Mouse (Mus musculus) MEL (cell line): ENCODE data around the gene Gm10037. TPM values are rescaled to one million over a fixed set of nuclear protein-coding genes. Genes with fewer than 3 reads are reported as not detected.

Experiments
- DNase-seq: peaks from one replicate; pipeline ENCODE4 v3.0.0; 2011; ENCODE audit warnings: low read depth, low spot score
- H3K27ac ChIP-seq: 2 replicates; pipeline ENCODE4 v1.5.1; 2012; ENCODE audit warnings: low read depth, mild to moderate bottlenecking, control low read depth, low read length, moderate library complexity; ENCODE audit not compliant: control insufficient read depth
- H3K27me3 ChIP-seq, 2 experiments: fragments of 150-350 bp in 1 of 2; sonication (generic) in 1 of 2; 2 replicates each; pipeline ENCODE4 v1.6.1; 2012; ENCODE audit warnings: low read length in 2 of 2, mild to moderate bottlenecking in 2 of 2, improper control_type of control experiment in 1 of 2, moderate library complexity in 1 of 2; ENCODE audit not compliant: insufficient read depth in 2 of 2, control insufficient read depth in 1 of 2
- H3K36me3 ChIP-seq, 2 experiments: 2 replicates each; pipeline ENCODE4 v1.6.1; 2012 to 2014; ENCODE audit warnings: low read length in 2 of 2, improper control_type of control experiment in 1 of 2, inconsistent platforms in 1 of 2, mild to moderate bottlenecking in 1 of 2; ENCODE audit not compliant: insufficient read depth in 2 of 2, control insufficient read depth in 1 of 2
- H3K4me1 ChIP-seq, 2 experiments: fragments of 150-350 bp in 1 of 2; sonication (generic) in 1 of 2; 2 replicates each; pipeline ENCODE4 v1.6.1; 2012; ENCODE audit warnings: low read length in 2 of 2, improper control_type of control experiment in 1 of 2, mild to moderate bottlenecking in 1 of 2; ENCODE audit not compliant: insufficient read depth in 2 of 2, control insufficient read depth in 1 of 2
- H3K4me3 ChIP-seq, 2 experiments: fragments of 150-350 bp in 1 of 2; sonication (generic) in 1 of 2; 2 replicates each; pipeline ENCODE4 v1.5.1; 2012; ENCODE audit warnings: low read depth in 2 of 2, low read length in 2 of 2, mild to moderate bottlenecking in 2 of 2, moderate library complexity in 2 of 2, control low read depth in 1 of 2, improper control_type of control experiment in 1 of 2; ENCODE audit not compliant: control insufficient read depth in 1 of 2, insufficient read depth in 1 of 2
- H3K79me2 ChIP-seq: 2 replicates; pipeline ENCODE4 v1.6.1; 2012; ENCODE audit warnings: mild to moderate bottlenecking, low read length, moderate library complexity; ENCODE audit not compliant: control insufficient read depth, poor library complexity, insufficient read depth
- H3K9ac ChIP-seq: 2 replicates; pipeline ENCODE4 v1.6.1; 2012; ENCODE audit warnings: low read depth, mild to moderate bottlenecking, control low read depth, low read length, moderate library complexity; ENCODE audit not compliant: control insufficient read depth, poor library complexity, severe bottlenecking
- H3K9me3 ChIP-seq: fragments of 150-350 bp; sonication (generic); replicated peaks from 2 replicates; pipeline ENCODE4 v1.6.1; 2012; ENCODE audit warnings: mild to moderate bottlenecking, low read length, improper control_type of control experiment, moderate library complexity; ENCODE audit not compliant: insufficient read depth
- ELF1 ChIP-seq: IDR thresholded peaks from 2 replicates; pipeline ENCODE4 v1.6.1; 2014; ENCODE audit warnings: low read depth, mild to moderate bottlenecking, inconsistent platforms, low read length, improper control_type of control experiment, moderate library complexity
- EP300 ChIP-seq, 2 experiments: IDR thresholded peaks; 2 replicates each; pipeline ENCODE4 v1.6.1; 2011; ENCODE audit warnings: improper control_type of control experiment in 2 of 2, low read length in 2 of 2, low read depth in 1 of 2, mild to moderate bottlenecking in 1 of 2
- GABPA ChIP-seq: IDR thresholded peaks from 2 replicates; pipeline ENCODE4 v1.6.1; 2012; ENCODE audit warnings: low read depth, mild to moderate bottlenecking, inconsistent platforms, low read length, improper control_type of control experiment, moderate library complexity
- JUND ChIP-seq: IDR thresholded peaks from 2 replicates; pipeline ENCODE4 v1.6.1; 2011; ENCODE audit warnings: low read depth, mild to moderate bottlenecking, improper control_type of control experiment, low read length
- KAT2A ChIP-seq: conservative IDR thresholded peaks from 2 replicates; pipeline ENCODE4 v1.6.1; 2012; ENCODE audit warnings: low read depth, low read length, improper control_type of control experiment, inconsistent platforms
- MAZ ChIP-seq: IDR thresholded peaks from 2 replicates; pipeline ENCODE4 v1.6.1; 2012; ENCODE audit warnings: low read depth, mild to moderate bottlenecking, inconsistent platforms, low read length, improper control_type of control experiment
- POLR2A ChIP-seq, 2 experiments: IDR thresholded peaks; 2 replicates each; pipeline ENCODE4 v1.6.1; 2011 to 2012; ENCODE audit warnings: low read length in 2 of 2, mild to moderate bottlenecking in 2 of 2, control low read depth in 1 of 2, improper control_type of control experiment in 1 of 2, low read depth in 1 of 2, moderate library complexity in 1 of 2; ENCODE audit not compliant: control insufficient read depth in 1 of 2, insufficient read depth in 1 of 2, poor library complexity in 1 of 2
- POLR2AphosphoS2 ChIP-seq: IDR thresholded peaks from 2 replicates; pipeline ENCODE4 v1.6.1; 2011; ENCODE audit warnings: low read length, improper control_type of control experiment
- POLR2AphosphoS5 ChIP-seq: IDR thresholded peaks from 2 replicates; pipeline ENCODE4 v1.6.1; 2012; ENCODE audit warnings: low read depth, borderline replicate concordance, mild to moderate bottlenecking, inconsistent platforms, low read length, moderate library complexity, mixed read lengths
- SMC3 ChIP-seq: IDR thresholded peaks from 2 replicates; pipeline ENCODE4 v1.6.1; 2011; ENCODE audit warnings: low read depth, low read length, improper control_type of control experiment
- TBP ChIP-seq: IDR thresholded peaks from 2 replicates; pipeline ENCODE4 v1.8.0; 2011; ENCODE audit warnings: low read depth, low read length, improper control_type of control experiment
- ZMIZ1 ChIP-seq: IDR thresholded peaks from 2 replicates; pipeline ENCODE4 v1.6.1; 2012; ENCODE audit warnings: low read depth, mild to moderate bottlenecking, inconsistent platforms, low read length, improper control_type of control experiment, moderate library complexity
- polyA plus RNA-seq, 2 experiments: library from polyadenylated mRNA; stranded (reverse) in 1 of 2; unstranded in 1 of 2; fragments of >175 nt in 1 of 2; fragments of >200 nt in 1 of 2; gene quantifications; 2 replicates each; pipeline versions ENCODE4 v1.2.1 to v1.2.4; 2012; ENCODE audit warnings: low replicate concordance in 2 of 2, low read depth in 1 of 2; ENCODE audit not compliant: insufficient read length in 2 of 2, insufficient read depth in 1 of 2, missing spikeins in 1 of 2
- total RNA-seq: library from RNA; depleted of rRNA; stranded (reverse); fragments of 300-350 nt; gene quantifications from 2 replicates; pipeline ENCODE4 v1.2.3, GENCODE M21; 2012; rRNA removed

The Gm10037 gene
- total and polyA plus RNA-seq, 3 experiments = not detected

GRCm38 (mm10) chr13:67883966-67884365 is 53.1 kb downstream of the Gm10037 start:
- H3K79me2 ChIP-seq = no peaks in the 10 kb centered on the region
- TF ChIP-seq JUND = no peak
- no peak for TF ChIP-seq ELF1
- TF ChIP-seq EP300 (IDR thresholded peaks at IDR 0.05; ENCODE audit: low read depth in 1 of 2, low read length in 2 of 2) = no peak
- no peak for TF ChIP-seq POLR2AphosphoS2
- no peak for TF ChIP-seq POLR2A (IDR thresholded peaks at IDR 0.05; ENCODE audit: control insufficient read depth in 1 of 2, insufficient read depth in 1 of 2, low read depth in 1 of 2, low read length in 2 of 2, poor library complexity in 1 of 2)
- no peak for TF ChIP-seq GABPA
- TF ChIP-seq POLR2AphosphoS5 = no peak
- no peak for TF ChIP-seq ZMIZ1
- no peak for TF ChIP-seq MAZ
- no peak for TF ChIP-seq SMC3
- TF ChIP-seq KAT2A = no peak
- no peak for TF ChIP-seq TBP
- no peak overlapping the region for H3K27ac ChIP-seq
- no peak for DNase-seq
- no peak overlapping the region for H3K4me3 ChIP-seq
- no peaks in the 10 kb centered on the region for H3K9me3 ChIP-seq
- H3K36me3 ChIP-seq = no peaks in the 10 kb centered on the region
- no peak overlapping the region for H3K9ac ChIP-seq
- no peaks in the 10 kb centered on the region for H3K4me1 ChIP-seq
- no peaks in the 10 kb centered on the region for H3K27me3 ChIP-seq

Other genes starting within 250 kb of the Gm10037 start
- 6.0 and 7.0 TPM in 2 replicates for gene Zfp729b, start 221.4 kb upstream of the Gm10037 start, total RNA-seq
- gene Zfp729b, start 221.4 kb upstream of the Gm10037 start, polyA plus RNA-seq = 1 to 10 TPM in 1 of 2 experiments, not detected in 1; 5.0 TPM
- 1.6 and 1.7 TPM in 2 replicates for gene Gm49345, start 193.3 kb upstream of the Gm10037 start, total RNA-seq
- under 1 TPM in 1 of 2 experiments, not detected in 1; 0.54 TPM for gene Gm49345, start 193.3 kb upstream of the Gm10037 start, polyA plus RNA-seq
- gene Zfp729a, start 193.3 kb upstream of the Gm10037 start, total RNA-seq = 1.9 and 2.7 TPM in 2 replicates
- 1 to 10 TPM in 1 of 2 experiments, not detected in 1; 2.6 TPM for gene Zfp729a, start 193.3 kb upstream of the Gm10037 start, polyA plus RNA-seq
- gene Zfp738, start 144.0 kb upstream of the Gm10037 start, total RNA-seq = 0.59 and 2.0 TPM in 2 replicates
- gene Zfp738, start 144.0 kb upstream of the Gm10037 start, polyA plus RNA-seq = 1 to 10 TPM in 1 of 2 experiments, not detected in 1; 2.4 TPM
- 3.7 and 3.9 TPM in 2 replicates for gene Zfp65, start 101.9 kb upstream of the Gm10037 start, total RNA-seq
- gene Zfp65, start 101.9 kb upstream of the Gm10037 start, polyA plus RNA-seq = 1 to 10 TPM in 1 of 2 experiments, not detected in 1; 2.9 TPM
- gene Zfp85, start 75.9 kb upstream of the Gm10037 start, total RNA-seq = 1.4 and 2.1 TPM in 2 replicates
- 1 to 10 TPM in 1 of 2 experiments, not detected in 1; 1.6 TPM for gene Zfp85, start 75.9 kb upstream of the Gm10037 start, polyA plus RNA-seq
- gene Zfp493, start 51.4 kb upstream of the Gm10037 start, total RNA-seq = not detected in 2 replicates
- under 1 TPM in 1 of 2 experiments, not detected in 1; 0.38 TPM for gene Zfp493, start 51.4 kb upstream of the Gm10037 start, polyA plus RNA-seq
- gene Zfp273, start 17.4 kb upstream of the Gm10037 start, total RNA-seq = 0.39 and 0.58 TPM in 2 replicates
- gene Zfp273, start 17.4 kb upstream of the Gm10037 start, polyA plus RNA-seq = under 1 TPM in 1 of 2 experiments, not detected in 1; 0.77 TPM
- gene BC048507, start 32.2 kb downstream of the Gm10037 start, total RNA-seq = not detected in 2 replicates
- not detected for gene BC048507, start 32.2 kb downstream of the Gm10037 start, polyA plus RNA-seq